Mouse (Mus musculus): ENCODE results near the gene Pdgfra.

The Pdgfra gene

GRCm38 (mm10) chr5:75152021-75152425 is at the start of gene Pdgfra:
Gene Pdgfra, plus strand, starts transcription at chr5:75152292.
- DNase-seq, result no peak

GRCm38 (mm10) chr5:75106511-75106910 is 45.6 kb upstream of the Pdgfra start:
- DNase-seq, result no peak

GRCm38 (mm10) chr5:75109368-75109767 is 42.7 kb upstream of the Pdgfra start:
- no peak for DNase-seq

GRCm38 (mm10) chr5:75111781-75112180 is 40.3 kb upstream of the Pdgfra start:
- no peak for DNase-seq

- DNase-seq, result no peak
Measured at GRCm38 (mm10) chr5:75118840-75119239, 33.3 kb upstream of the Pdgfra start.

- DNase-seq, result no peak
Measured at GRCm38 (mm10) chr5:75121646-75122045, 30.4 kb upstream of the Pdgfra start.

GRCm38 (mm10) chr5:75134681-75135080 is 17.4 kb upstream of the Pdgfra start:
- DNase-seq, result no peak

- DNase-seq, result no peak
Measured at GRCm38 (mm10) chr5:75143092-75143491, 9.0 kb upstream of the Pdgfra start.

- DNase-seq, result no peak
Measured at GRCm38 (mm10) chr5:75143767-75144166, 8.3 kb upstream of the Pdgfra start.

- DNase-seq, result no peak
Measured at GRCm38 (mm10) chr5:75145341-75145740, 6.8 kb upstream of the Pdgfra start.

GRCm38 (mm10) chr5:75146469-75146868 is 5.6 kb upstream of the Pdgfra start:
- no peak for DNase-seq

GRCm38 (mm10) chr5:75148343-75149127 is 3.6 kb upstream of the Pdgfra start:
- no peak for DNase-seq

- DNase-seq, result no peak
Measured at GRCm38 (mm10) chr5:75149380-75149779, 2.7 kb upstream of the Pdgfra start.

- no peak for DNase-seq
Measured at GRCm38 (mm10) chr5:75149880-75150279, 2.2 kb upstream of the Pdgfra start.

- DNase-seq, result no peak
Measured at GRCm38 (mm10) chr5:75150341-75150981, 1.6 kb upstream of the Pdgfra start.

GRCm38 (mm10) chr5:75151146-75151900 is 769 bp upstream of the Pdgfra start:
- no peak for DNase-seq

- no peak for DNase-seq
Measured at GRCm38 (mm10) chr5:75152791-75153625, 916 bp downstream of the Pdgfra start.

- DNase-seq, result no peak
Measured at GRCm38 (mm10) chr5:75153626-75153960, 1.5 kb downstream of the Pdgfra start.

- no peak for DNase-seq
Measured at GRCm38 (mm10) chr5:75153961-75154620, 2.0 kb downstream of the Pdgfra start.

GRCm38 (mm10) chr5:75154621-75155235 is 2.6 kb downstream of the Pdgfra start:
- DNase-seq, result no peak

- DNase-seq, result no peak
Measured at GRCm38 (mm10) chr5:75155281-75155680, 3.2 kb downstream of the Pdgfra start.

Data from kidney, adult 11 months (tissue).